Mouse (Mus musculus): ENCODE data around the gene Fbxw11. TPM values are rescaled to one million over a fixed set of nuclear protein-coding genes. Genes with fewer than 3 reads are reported as not detected.
"Not testable (repeated sequence)": the region's sequence is repeated elsewhere in the genome, so short reads cannot be mapped to it uniquely, and the experiment has no call there.

Gene Fbxw11
- polyA plus RNA-seq, 1 experiment from 2014 or later: 114 TPM

GRCm38 (mm10) chr11:32610616-32611015 lies 31.9 kb upstream of the Fbxw11 start:
- Histone ChIP-seq H3K4me1 (replicated peaks; ENCODE audit: control insufficient read depth, insufficient read depth, low read length) (no peaks in the 10 kb centered on the region), H3K36me3 (replicated peaks; ENCODE audit: control insufficient read depth, insufficient read depth) (no peaks in the 10 kb centered on the region; the same call in 1 of the 2 replicates), H3K4me3 (replicated peaks; ENCODE audit: low read length) (no peak overlapping the region), H3K4me2 (replicated peaks) (no peak overlapping the region), H3K27me3 (ENCODE audit: control insufficient read depth, insufficient read depth, low read length) (no peaks in the 10 kb centered on the region), H3K9me3 (ENCODE audit: control insufficient read depth, low read length) (no peaks in the 10 kb centered on the region), H3K9ac (no peak overlapping the region), H3K27ac (no peak overlapping the region)
- WGBS: 89% methylated on average over 6 of the region's 6 CpGs
- DNase-seq (ENCODE audit: low spot score): no peak
- no peak for ATAC-seq (ENCODE audit: low FRiP score)

- Histone ChIP-seq H3K36me3 (replicated peaks; ENCODE audit: control insufficient read depth, insufficient read depth) (no peaks in the 10 kb centered on the region; the same call in 1 of the 2 replicates), H3K9me3 (ENCODE audit: control insufficient read depth, low read length) (no peaks in the 10 kb centered on the region), H3K27me3 (ENCODE audit: control insufficient read depth, insufficient read depth, low read length) (no peaks in the 10 kb centered on the region), H3K9ac (no peak overlapping the region), H3K4me2 (replicated peaks) (no peak overlapping the region), H3K27ac (no peak overlapping the region), H3K4me1 (replicated peaks; ENCODE audit: control insufficient read depth, insufficient read depth, low read length) (no peaks in the 10 kb centered on the region), H3K4me3 (replicated peaks; ENCODE audit: low read length) (no peak overlapping the region)
- no peak for DNase-seq (ENCODE audit: low spot score)
- ATAC-seq (ENCODE audit: low FRiP score): no peak
- 85% methylated on average over 6 of the region's 6 CpGs for WGBS
Observed at GRCm38 (mm10) chr11:32612304-32612703, 30.2 kb upstream of the Fbxw11 start.

- WGBS: 94% methylated on average over 29 of the region's 29 CpGs
- Histone ChIP-seq H3K4me1 (replicated peaks; ENCODE audit: control insufficient read depth, insufficient read depth, low read length) (no peaks in the 10 kb centered on the region), H3K4me3 (replicated peaks; ENCODE audit: low read length) (no peak overlapping the region), H3K27me3 (ENCODE audit: control insufficient read depth, insufficient read depth, low read length) (no peaks in the 10 kb centered on the region), H3K9me3 (ENCODE audit: control insufficient read depth, low read length) (no peaks in the 10 kb centered on the region), H3K36me3 (replicated peaks; ENCODE audit: control insufficient read depth, insufficient read depth) (no peaks in the 10 kb centered on the region; the same call in 1 of the 2 replicates), H3K9ac (no peak overlapping the region), H3K4me2 (replicated peaks) (no peak overlapping the region), H3K27ac (no peak overlapping the region)
- DNase-seq (ENCODE audit: low spot score) (no peak), ATAC-seq (ENCODE audit: low FRiP score) (no peak)
Observed at GRCm38 (mm10) chr11:32614463-32614862, 28.1 kb upstream of the Fbxw11 start.

GRCm38 (mm10) chr11:32615561-32615960 lies 27.0 kb upstream of the Fbxw11 start:
- H3K4me2 ChIP-seq (replicated peaks): no peak overlapping the region
- no peaks in the 10 kb centered on the region for H3K27me3 ChIP-seq (ENCODE audit: control insufficient read depth, insufficient read depth, low read length)
- ATAC-seq (ENCODE audit: low FRiP score) (no peak), DNase-seq (ENCODE audit: low spot score) (no peak)
- H3K4me3 ChIP-seq (replicated peaks; ENCODE audit: low read length): no peak overlapping the region
- no peak overlapping the region for H3K9ac ChIP-seq
- H3K36me3 ChIP-seq (replicated peaks; ENCODE audit: control insufficient read depth, insufficient read depth): no peaks in the 10 kb centered on the region; the same call in 1 of the 2 replicates
- peaks cover 9% of the 10 kb centered on the region; the same call in 1 of the 2 replicates for H3K4me1 ChIP-seq (replicated peaks; ENCODE audit: control insufficient read depth, insufficient read depth, low read length)
- WGBS: 17% methylated on average over 11 of the region's 11 CpGs
- H3K27ac ChIP-seq: no peak overlapping the region
- H3K9me3 ChIP-seq (ENCODE audit: control insufficient read depth, low read length): no peaks in the 10 kb centered on the region

- Histone ChIP-seq H3K27me3 (ENCODE audit: control insufficient read depth, insufficient read depth, low read length) (no peaks in the 10 kb centered on the region), H3K4me1 (replicated peaks; ENCODE audit: control insufficient read depth, insufficient read depth, low read length) (peaks cover 9% of the 10 kb centered on the region; the same call in 1 of the 2 replicates), H3K36me3 (replicated peaks; ENCODE audit: control insufficient read depth, insufficient read depth) (no peaks in the 10 kb centered on the region; the same call in 1 of the 2 replicates), H3K4me2 (replicated peaks) (no peak overlapping the region), H3K9ac (no peak overlapping the region), H3K9me3 (ENCODE audit: control insufficient read depth, low read length) (no peaks in the 10 kb centered on the region), H3K27ac (no peak overlapping the region), H3K4me3 (replicated peaks; ENCODE audit: low read length) (no peak overlapping the region)
- 73% methylated on average over 6 of the region's 6 CpGs for WGBS
- ATAC-seq (ENCODE audit: low FRiP score) (no peak), DNase-seq (ENCODE audit: low spot score) (no peak)
Observed at GRCm38 (mm10) chr11:32616091-32616490, 26.4 kb upstream of the Fbxw11 start.

GRCm38 (mm10) chr11:32618036-32618435 lies 24.5 kb upstream of the Fbxw11 start:
- Histone ChIP-seq H3K27me3 (ENCODE audit: control insufficient read depth, insufficient read depth, low read length) (no peaks in the 10 kb centered on the region), H3K4me2 (replicated peaks) (no peak overlapping the region), H3K4me1 (replicated peaks; ENCODE audit: control insufficient read depth, insufficient read depth, low read length) (peaks cover 9% of the 10 kb centered on the region; the same call in 1 of the 2 replicates), H3K27ac (no peak overlapping the region), H3K9ac (no peak overlapping the region), H3K9me3 (ENCODE audit: control insufficient read depth, low read length) (no peaks in the 10 kb centered on the region), H3K4me3 (replicated peaks; ENCODE audit: low read length) (no peak overlapping the region), H3K36me3 (replicated peaks; ENCODE audit: control insufficient read depth, insufficient read depth) (no peaks in the 10 kb centered on the region)
- ATAC-seq (ENCODE audit: low FRiP score) (no peak), DNase-seq (ENCODE audit: low spot score) (no peak)
- whole genome bisulfite sequencing: 82% methylated on average over 1 of the region's 1 CpGs

- not testable (repeated sequence) for H3K27ac ChIP-seq; H3K4me2 ChIP-seq (replicated peaks); ATAC-seq (ENCODE audit: low FRiP score); H3K27me3 ChIP-seq (ENCODE audit: control insufficient read depth, insufficient read depth, low read length); H3K9me3 ChIP-seq (ENCODE audit: control insufficient read depth, low read length); H3K9ac ChIP-seq; H3K4me3 ChIP-seq (replicated peaks; ENCODE audit: low read length); H3K36me3 ChIP-seq (replicated peaks; ENCODE audit: control insufficient read depth, insufficient read depth); DNase-seq (ENCODE audit: low spot score)
- 87% methylated on average over 5 of the region's 5 CpGs for WGBS
- peaks cover 13% of the 10 kb centered on the region; the same call in 1 of the 2 replicates for H3K4me1 ChIP-seq (replicated peaks; ENCODE audit: control insufficient read depth, insufficient read depth, low read length)
Observed at GRCm38 (mm10) chr11:32618641-32619040, 23.9 kb upstream of the Fbxw11 start.

GRCm38 (mm10) chr11:32619257-32619816 lies 23.2 kb upstream of the Fbxw11 start:
- H3K27ac ChIP-seq: no peak overlapping the region; the same call in 1 of the 2 replicates

GRCm38 (mm10) chr11:32619866-32620456 lies 22.6 kb upstream of the Fbxw11 start:
- Histone ChIP-seq H3K9ac (no peak overlapping the region), H3K27ac (no peak overlapping the region), H3K9me3 (ENCODE audit: control insufficient read depth, low read length) (no peaks in the 10 kb centered on the region), H3K36me3 (replicated peaks; ENCODE audit: control insufficient read depth, insufficient read depth) (no peaks in the 10 kb centered on the region), H3K4me2 (replicated peaks) (no peak overlapping the region), H3K4me1 (replicated peaks; ENCODE audit: control insufficient read depth, insufficient read depth, low read length) (peaks cover 13% of the 10 kb centered on the region; the same call in 1 of the 2 replicates), H3K27me3 (ENCODE audit: control insufficient read depth, insufficient read depth, low read length) (no peaks in the 10 kb centered on the region), H3K4me3 (replicated peaks; ENCODE audit: low read length) (no peak overlapping the region)
- DNase-seq (ENCODE audit: low spot score) (no peak), ATAC-seq (ENCODE audit: low FRiP score) (no peak)
- 52% methylated on average over 6 of the region's 6 CpGs for WGBS

More at GRCm38 (mm10) chr11:32619257-32619816, 23.2 kb upstream of the Fbxw11 start:
- H3K9me3 ChIP-seq (ENCODE audit: control insufficient read depth, low read length): no peaks in the 10 kb centered on the region
- no peak overlapping the region for H3K4me3 ChIP-seq (replicated peaks; ENCODE audit: low read length)
- no peak overlapping the region for H3K9ac ChIP-seq
- H3K36me3 ChIP-seq (replicated peaks; ENCODE audit: control insufficient read depth, insufficient read depth): no peaks in the 10 kb centered on the region
- no peaks in the 10 kb centered on the region for H3K27me3 ChIP-seq (ENCODE audit: control insufficient read depth, insufficient read depth, low read length)
- no peak overlapping the region for H3K4me2 ChIP-seq (replicated peaks)
- peaks cover 13% of the 10 kb centered on the region; the same call in 1 of the 2 replicates for H3K4me1 ChIP-seq (replicated peaks; ENCODE audit: control insufficient read depth, insufficient read depth, low read length)
- ATAC-seq (ENCODE audit: low FRiP score) (no peak), DNase-seq (ENCODE audit: low spot score) (no peak)
- 50% methylated on average over 8 of the region's 8 CpGs for WGBS
